Mouse (Mus musculus) cerebellum, adult 2 months (tissue): Measurements from ENCODE around the gene Dtnb. TPM values are rescaled to one million over a fixed set of nuclear protein-coding genes. Genes with fewer than 3 reads are reported as not detected.

Source experiments
- DNase-seq, 2 experiments: peaks; one replicate each; pipeline ENCODE4 v3.0.0; 2021
- H3K27ac ChIP-seq: fragments of 200-500 bp; 2 replicates; pipeline ENCODE4 v1.5.1; 2012; ENCODE audit warnings: low read length, control low read depth, inconsistent platforms; ENCODE audit not compliant: insufficient read depth
- H3K27me3 ChIP-seq: fragments of 200-500 bp; 2 replicates; pipeline ENCODE4 v1.6.1; 2012; ENCODE audit warnings: inconsistent platforms, mild to moderate bottlenecking, low read length, moderate library complexity; ENCODE audit not compliant: control insufficient read depth, insufficient read depth
- H3K4me1 ChIP-seq: fragments of 200-500 bp; 2 replicates; pipeline ENCODE4 v1.6.1; 2011; ENCODE audit warnings: low read length; ENCODE audit not compliant: control insufficient read depth, insufficient read depth
- H3K4me3 ChIP-seq: fragments of 200-500 bp; replicated peaks from 2 replicates; pipeline ENCODE3; 2011; ENCODE audit warnings: mild to moderate bottlenecking, low read depth, low read length, control low read depth; ENCODE audit not compliant: insufficient read depth
- CTCF ChIP-seq: fragments of 200-500 bp; IDR thresholded peaks from 2 replicates; pipeline ENCODE4 v1.5.1; 2011; ENCODE audit warnings: low read depth, mild to moderate bottlenecking, control low read depth, low read length, moderate library complexity, borderline replicate concordance; ENCODE audit not compliant: insufficient read depth
- POLR2A ChIP-seq: fragments of 200-500 bp; IDR thresholded peaks from 2 replicates; pipeline ENCODE4 v1.6.1; 2011; ENCODE audit warnings: low read length, control low read depth, borderline replicate concordance; ENCODE audit not compliant: insufficient read depth
- WGBS: fragments of 180-500 bp; shearing (Covaris S2); methylation state at CpG from one replicate; pipeline ENCODE4 v1.1.7; 2018; 5-methylcytosine and 5-hydroxymethylcytosine counted together
- polyA plus RNA-seq: library from polyadenylated mRNA; depleted of rRNA; stranded (reverse); fragments of >200 nt; gene quantifications from 2 replicates; pipeline ENCODE4 v1.2.3, GENCODE M21; 2012

The Dtnb gene
- polyA plus RNA-seq, 1 experiment, result 86.6 TPM

DNA sequence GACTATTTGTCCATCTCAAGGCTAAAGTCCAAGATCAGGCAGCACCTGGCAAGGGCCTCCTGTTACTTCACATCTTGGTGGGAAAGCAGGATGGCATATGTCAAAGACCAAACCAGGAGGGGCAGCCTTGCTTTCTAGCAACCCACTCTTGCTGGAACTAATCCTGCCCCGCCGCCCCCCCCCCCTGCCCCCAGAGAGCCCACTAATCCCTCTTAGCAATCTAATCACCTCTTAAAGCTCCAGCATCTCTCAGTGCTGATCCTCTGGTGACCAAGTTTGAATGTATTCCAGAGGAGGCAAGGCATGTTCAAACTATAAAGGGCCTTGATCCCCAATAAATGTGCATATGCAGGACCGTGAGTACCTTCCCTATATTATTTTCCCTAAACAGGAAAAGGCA lies 214.9 kb downstream of the Dtnb start:
- H3K4me1 ChIP-seq, result peaks cover 14% of the 10 kb centered on the region
- no peak overlapping the region for H3K27ac ChIP-seq
- 50% methylated on average over 3 of the region's 3 CpGs for WGBS
- H3K27me3 ChIP-seq, result no peaks in the 10 kb centered on the region
- no peak overlapping the region for H3K4me3 ChIP-seq
- no peak for DNase-seq
- TF ChIP-seq POLR2A (no peak), CTCF (no peak)

DNA sequence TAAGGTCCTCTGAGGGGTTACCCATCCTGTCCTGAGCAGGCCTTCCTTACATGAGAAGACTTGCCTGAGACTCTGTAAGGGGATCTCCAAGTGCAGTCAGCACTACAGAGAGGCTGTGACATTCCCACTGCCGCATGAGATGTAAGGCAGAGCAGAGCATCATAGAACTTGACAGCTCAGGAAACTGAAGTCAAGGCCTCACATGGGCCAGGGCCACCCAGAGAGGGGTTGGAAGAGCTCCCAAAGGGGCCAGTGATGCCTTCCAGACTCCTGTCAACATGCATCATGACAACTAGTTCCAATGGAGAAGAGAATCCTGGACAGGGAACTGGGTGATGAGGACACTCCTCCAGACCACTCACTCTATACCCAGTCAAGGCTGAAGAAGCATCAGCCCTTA lies 215.4 kb downstream of the Dtnb start:
- Histone ChIP-seq H3K4me3 (no peak overlapping the region), H3K27ac (no peak overlapping the region; the same call in 1 of the 2 replicates), H3K4me1 (peaks cover 14% of the 10 kb centered on the region), H3K27me3 (no peaks in the 10 kb centered on the region)
- peak in 1 of 2 experiments; percentile 35 for DNase-seq
- WGBS, result 36% methylated on average over 1 of the region's 1 CpGs
- no peak for TF ChIP-seq POLR2A
- no peak for TF ChIP-seq CTCF

DNA sequence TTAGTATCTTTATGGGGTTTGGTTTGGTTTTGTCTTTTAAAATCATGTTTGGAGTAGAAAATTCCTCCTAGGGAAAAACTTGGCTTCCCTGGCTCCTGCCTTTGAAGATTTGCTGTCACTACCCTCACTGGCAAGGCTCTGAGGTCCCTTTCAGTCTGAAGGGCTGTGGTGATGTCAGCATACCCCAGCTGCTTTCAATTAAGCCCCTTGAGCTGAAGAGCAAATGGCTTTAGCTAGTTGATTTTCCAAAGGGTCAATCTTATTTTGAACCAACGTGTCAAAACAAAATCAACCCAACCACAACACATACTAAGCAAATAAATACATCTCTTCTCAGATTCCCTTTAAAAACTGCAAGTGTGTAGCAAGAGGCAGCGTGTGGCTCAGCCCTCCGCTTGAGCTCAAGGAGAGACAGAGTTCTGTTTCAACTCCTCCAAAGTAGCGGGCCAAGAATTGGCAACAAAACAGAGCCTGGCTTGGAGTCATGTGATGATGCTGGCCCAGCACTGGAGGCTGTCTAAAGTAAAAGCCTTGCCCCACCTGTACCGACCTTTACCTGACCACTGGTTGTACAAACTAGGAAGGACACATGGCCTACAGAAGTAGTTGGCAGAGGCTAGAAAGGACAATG lies 216.4 kb downstream of the Dtnb start:
- Histone ChIP-seq H3K27ac (no peak overlapping the region), H3K4me1 (peaks cover 14% of the 10 kb centered on the region), H3K27me3 (no peaks in the 10 kb centered on the region), H3K4me3 (no peak overlapping the region)
- no peak for DNase-seq
- 43% methylated on average over 5 of the region's 5 CpGs for WGBS
- TF ChIP-seq POLR2A (no peak), CTCF (no peak)

DNA sequence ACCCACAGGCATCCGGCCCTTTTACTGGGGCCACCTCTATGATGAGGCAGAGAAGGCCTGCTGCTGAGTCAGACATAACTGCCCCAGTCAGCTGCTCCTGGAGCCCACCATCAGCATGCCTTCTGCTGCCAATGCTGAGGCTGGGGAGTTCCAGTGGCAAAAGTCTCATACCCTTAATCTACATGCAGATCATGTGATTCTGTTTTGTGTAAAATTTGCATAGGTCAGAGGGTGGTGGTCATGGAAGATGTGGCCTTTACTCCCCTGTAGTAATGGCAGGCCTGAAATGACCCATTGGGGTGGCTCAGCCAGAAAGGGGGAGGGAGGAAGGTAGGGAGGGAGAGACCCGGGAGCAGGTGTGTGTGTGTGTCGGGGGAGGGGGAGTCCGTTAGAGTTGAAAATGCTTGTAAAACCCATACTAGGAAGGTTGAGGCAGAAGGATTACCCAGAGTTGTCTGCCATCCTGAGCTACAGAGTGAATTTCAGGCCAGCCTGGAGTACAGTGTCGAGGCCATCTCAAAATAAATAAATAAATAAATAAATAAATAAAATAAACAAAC lies 217.5 kb downstream of the Dtnb start:
- H3K27ac ChIP-seq, result no peak overlapping the region
- H3K27me3 ChIP-seq, result no peaks in the 10 kb centered on the region
- TF ChIP-seq CTCF, result no peak
- no peak for TF ChIP-seq POLR2A
- whole genome bisulfite sequencing, result 68% methylated on average over 5 of the region's 5 CpGs
- H3K4me1 ChIP-seq, result peaks cover 14% of the 10 kb centered on the region
- no peak for DNase-seq
- no peak overlapping the region for H3K4me3 ChIP-seq

DNA sequence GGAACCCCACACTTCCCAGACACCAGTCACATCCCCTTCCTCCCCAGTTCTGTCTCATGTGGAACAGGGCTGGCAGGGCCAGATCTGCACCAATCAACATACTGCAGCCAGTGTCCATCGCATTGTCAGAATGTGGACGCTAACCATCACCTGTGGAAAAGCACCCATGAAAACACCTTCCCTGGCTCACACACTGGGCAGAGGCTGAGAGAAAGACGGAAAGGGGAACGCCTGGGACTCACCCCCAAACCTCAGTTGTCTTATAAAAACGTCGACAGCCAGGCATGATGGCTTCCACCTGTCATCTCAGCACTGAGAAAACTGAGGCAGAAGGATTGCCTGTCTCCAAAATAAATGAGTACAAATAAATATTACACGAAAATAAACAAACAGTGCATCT lies 219.1 kb downstream of the Dtnb start:
- Histone ChIP-seq H3K4me3 (peak overlapping the region; percentile 47), H3K27me3 (no peaks in the 10 kb centered on the region), H3K4me1 (peaks cover 14% of the 10 kb centered on the region), H3K27ac (no peak overlapping the region; the same call in 1 of the 2 replicates)
- DNase-seq, result peak; percentile 32 to 52
- WGBS, result 36% methylated on average over 7 of the region's 7 CpGs
- TF ChIP-seq POLR2A (no peak), CTCF (no peak)

DNA sequence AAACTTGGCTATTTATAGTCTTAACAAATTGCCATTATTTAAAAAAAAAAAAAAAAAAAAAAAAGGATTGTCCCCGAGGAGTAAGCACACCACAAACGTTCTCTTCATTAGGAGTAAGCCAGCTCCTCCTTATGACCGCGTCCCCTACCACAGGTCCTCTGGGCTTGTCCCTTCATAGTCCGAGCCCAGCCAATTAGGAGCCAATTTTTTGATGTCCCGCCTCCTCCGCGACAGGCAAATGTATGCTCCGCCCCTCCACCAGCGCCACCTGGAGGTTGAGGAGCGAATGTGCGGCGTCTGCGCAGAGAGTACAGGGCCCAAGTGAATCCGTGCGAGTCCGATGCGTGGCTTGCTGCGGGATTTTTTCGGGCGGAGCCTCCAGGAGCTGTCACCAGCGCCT lies 219.6 kb downstream of the Dtnb start:
- peak; percentile 97 to 98 for DNase-seq
- Histone ChIP-seq H3K4me1 (peaks cover 14% of the 10 kb centered on the region), H3K4me3 (peak overlapping the region; percentile 47), H3K27me3 (no peaks in the 10 kb centered on the region), H3K27ac (no peak overlapping the region)
- WGBS, result 0% methylated on average over 22 of the region's 22 CpGs
- peak; percentile 80; the same call in 1 of the 2 replicates for TF ChIP-seq POLR2A
- peak; percentile 94 for TF ChIP-seq CTCF

DNA sequence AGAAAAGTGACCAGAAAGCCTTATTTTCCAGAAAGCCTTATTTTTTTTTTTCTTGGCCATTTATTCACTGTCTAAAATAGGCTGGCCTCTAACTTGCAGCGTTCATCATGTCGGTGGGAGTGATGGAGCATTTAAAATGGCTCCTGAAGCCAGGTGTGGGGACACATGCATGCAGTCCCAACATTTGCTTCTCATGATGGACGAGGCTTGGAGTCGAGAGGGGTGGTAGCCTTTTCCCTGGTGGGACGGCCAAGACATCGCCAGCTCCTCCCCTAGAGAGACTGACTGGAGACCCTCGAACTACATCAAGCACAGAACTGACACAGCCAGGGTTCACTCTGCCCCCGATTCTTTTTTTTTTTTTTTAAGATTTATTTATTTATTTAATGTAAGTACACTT lies 220.1 kb downstream of the Dtnb start:
- Histone ChIP-seq H3K4me1 (peaks cover 14% of the 10 kb centered on the region), H3K27me3 (no peaks in the 10 kb centered on the region), H3K4me3 (no peak overlapping the region), H3K27ac (no peak overlapping the region)
- no peak for DNase-seq
- no peak for TF ChIP-seq POLR2A
- no peak for TF ChIP-seq CTCF
- WGBS, result 29% methylated on average over 8 of the region's 8 CpGs

DNA sequence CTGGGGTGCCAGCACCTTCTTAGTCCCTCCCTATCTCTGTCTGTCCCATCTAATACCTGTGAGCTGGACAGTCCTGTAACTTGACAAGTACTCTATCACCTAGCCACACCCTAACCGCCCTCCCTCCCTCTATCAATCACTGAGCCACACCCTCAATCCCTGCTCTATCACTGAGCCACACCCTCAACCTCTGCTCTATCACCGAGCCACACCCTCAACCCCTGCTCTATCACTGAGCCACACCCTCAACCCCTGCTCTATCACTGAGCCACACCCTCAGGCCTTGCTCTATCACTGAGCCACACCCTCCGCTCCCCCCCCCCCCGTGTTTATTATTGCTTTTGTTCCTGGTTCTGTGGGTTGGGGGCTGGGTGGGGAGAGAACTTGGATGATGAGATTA lies 223.4 kb downstream of the Dtnb start:
- no peak overlapping the region for H3K27ac ChIP-seq
- 52% methylated on average over 4 of the region's 4 CpGs for WGBS
- H3K4me3 ChIP-seq, result no peak overlapping the region
- no peaks in the 10 kb centered on the region for H3K27me3 ChIP-seq
- H3K4me1 ChIP-seq, result peaks cover 4% of the 10 kb centered on the region
- DNase-seq, result no peak
- TF ChIP-seq CTCF (no peak), POLR2A (no peak)
